Comparison of ENCODE assay signal across 9 mouse cellular contexts in the genomic region with DNA sequence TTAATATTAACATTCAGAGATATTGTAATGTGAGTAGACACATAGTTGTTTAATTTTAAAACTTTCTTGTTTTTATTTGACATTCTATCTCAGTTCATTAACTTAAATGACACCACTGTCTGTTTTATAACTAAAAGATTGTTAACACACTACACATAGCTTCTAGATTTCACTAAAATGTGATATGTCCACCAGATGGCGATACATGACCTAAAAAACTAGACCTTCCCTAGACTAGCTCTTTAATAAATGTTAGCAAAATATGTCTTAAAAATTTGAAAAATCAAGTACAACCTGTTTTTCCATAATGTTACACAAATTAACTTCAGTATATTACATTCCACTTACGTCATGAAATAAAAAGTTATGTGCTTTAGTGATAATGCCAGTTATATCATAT.
A peak's percentile ranks its signal among the peaks of the same experiment; 100 is the strongest.
DNase-seq lines count a peak whose midpoint lies in the region; ATAC-seq and TF ChIP-seq lines count a peak whose summit lies in the region.
"Had no signal": no experiment of that assay in that cellular context is flagged by ENCODE, and none has a peak within 500 bp of the region (broad histone marks: within the 10 kb centered on the region; RNA-seq: fewer than 3 reads in every experiment).

No protein-coding gene starts in this region.

- H3K9ac ChIP-seq in kidney, postnatal 0 days (ENCODE audit: low read depth, low read length), result no peak overlapping the region
- no peak overlapping the region for H3K9ac ChIP-seq in CH12.LX (ENCODE audit: insufficient read depth, low read depth)

- WGBS in kidney, postnatal 0 days, result 40% methylated on average over 2 of the region's 2 CpGs

- TF ChIP-seq POLR2A in CH12.LX (IDR thresholded peaks at IDR 0.05; ENCODE audit: low read depth, low read length), result no peak

- peak; percentile 32 for TF ChIP-seq RAD21 in CH12.LX (IDR thresholded peaks at IDR 0.05; ENCODE audit: low read depth, low read length)

- H3K4me3 ChIP-seq in kidney, postnatal 0 days (replicated peaks; ENCODE audit: low read depth, low read length), result no peak overlapping the region
- H3K4me3 ChIP-seq in CH12.LX (replicated peaks in 1 of 3; ENCODE audit: low read depth in 2 of 3, low read length in 2 of 3, poor library complexity in 1 of 3), result no peak overlapping the region

- no peaks in the 10 kb centered on the region for H3K4me1 ChIP-seq in kidney, postnatal 0 days (replicated peaks; ENCODE audit: insufficient read depth, low read length)
- H3K4me1 ChIP-seq in CH12.LX (ENCODE audit: control insufficient read depth in 1 of 2, insufficient read depth in 2 of 2), result no peaks in the 10 kb centered on the region

- TF ChIP-seq EP300 in CH12.LX (IDR thresholded peaks at IDR 0.05; ENCODE audit: low read length), result no peak

- TF ChIP-seq CTCF in kidney, postnatal 0 days (IDR thresholded peaks at IDR 0.05; ENCODE audit: low read depth), result peak; percentile 67
- peak in 1 of 2 experiments; percentile 10; a peak in 1 of 4 replicates for TF ChIP-seq CTCF in CH12.LX (conservative IDR thresholded peaks at IDR 0.05 in 1 of 2, IDR thresholded peaks at IDR 0.05 in 1 of 2; ENCODE audit: low read depth in 2 of 2, low read length in 2 of 2)

- in situ Hi-C loops in CH12.LX (cut with MboI; ENCODE audit: low pct_ligation_motif_present, low pct_unique_long_range_greater_than_20kb, low sequenced_read_pairs), result no loop called here

- H3K36me3 ChIP-seq in kidney, postnatal 0 days (ENCODE audit: insufficient read depth, low read length), result no peaks in the 10 kb centered on the region
- no peaks in the 10 kb centered on the region for H3K36me3 ChIP-seq in CH12.LX (replicated peaks in 1 of 2; ENCODE audit: control insufficient read depth in 1 of 2, insufficient read depth in 1 of 2, low read length in 1 of 2)

- no peak for ATAC-seq in kidney, postnatal 0 days (replicated peaks; ENCODE audit: low FRiP score, low read depth)
- ATAC-seq in erythroid progenitor cell, adult 5-6 weeks (replicated peaks; ENCODE audit: low FRiP score, poor library complexity, severe bottlenecking), result no peak

- no peaks in the 10 kb centered on the region for H3K27me3 ChIP-seq in kidney, postnatal 0 days (ENCODE audit: insufficient read depth, low read length)
- no peaks in the 10 kb centered on the region for H3K27me3 ChIP-seq in CH12.LX (replicated peaks)

- dilution Hi-C loops in CH12.LX (cut with MboI; ENCODE audit: extremely low pct_ligation_motif_present, extremely low pct_unique_long_range_greater_than_20kb, low sequenced_read_pairs), result no loop called here

- no peaks in the 10 kb centered on the region for H3K79me2 ChIP-seq in CH12.LX (replicated peaks; ENCODE audit: control insufficient read depth, extremely low read depth, insufficient read depth, poor library complexity, severe bottlenecking)

- H3K4me2 ChIP-seq in kidney, postnatal 0 days (ENCODE audit: low read length), result no peak overlapping the region
- no peak overlapping the region for H3K4me2 ChIP-seq in CH12.LX (ENCODE audit: insufficient read depth, low read depth, poor library complexity, severe bottlenecking)

- peak; percentile 65 for DNase-seq in kidney, postnatal 0 days (ENCODE audit: low spot score)
- DNase-seq in kidney, postnatal 36 days, result no peak
- DNase-seq in CH12.LX (ENCODE audit: extremely low read depth) (no peak), R1 (ENCODE audit: low read depth, low spot score) (peak; percentile 23)
- DNase-seq in forelimb bud, embryonic 11.5 days (ENCODE audit: low read depth, low spot score), result peak; percentile 47
- DNase-seq in kidney, adult 8-10 months, result no peak
- no peak for DNase-seq in thymus, postnatal 25 days
- DNase-seq: gastrocnemius, postnatal 10 days had no signal

- no peak overlapping the region for H3K27ac ChIP-seq in kidney, postnatal 0 days
- no peak overlapping the region for H3K27ac ChIP-seq in CH12.LX (ENCODE audit: insufficient read depth, low read depth)

- no peaks in the 10 kb centered on the region for H3K9me3 ChIP-seq in kidney, postnatal 0 days (replicated peaks; ENCODE audit: low read length)
- H3K9me3 ChIP-seq in CH12.LX (replicated peaks; ENCODE audit: low read length), result peaks cover 30% of the 10 kb centered on the region

TF ChIP-seq in CH12.LX, 34 proteins besides CTCF, POLR2A, EP300 and RAD21:
- TF ChIP-seq SMC3 (IDR thresholded peaks at IDR 0.05; ENCODE audit: low read depth, low read length) (peak; percentile 11; the same call in 1 of the 2 replicates), ZNF384 (IDR thresholded peaks at IDR 0.05; ENCODE audit: low read depth, low read length) (no peak)
TF ChIP-seq in CH12.LX: peak in this region for 1.

Comparison
In these comparisons a context has a peak if more than half of its experiments do, and no peak if none do; other contexts are left out.
1. DNase-seq: peak in kidney, postnatal 0 days (single experiment), R1 (single experiment) and forelimb bud, embryonic 11.5 days (single experiment); none in kidney, postnatal 36 days (0 of 2), CH12.LX (single experiment), kidney, adult 8-10 months (0 of 2) and thymus, postnatal 25 days (single experiment).